32 mouse cellular contexts compared by ENCODE assay signal in the genomic region with DNA sequence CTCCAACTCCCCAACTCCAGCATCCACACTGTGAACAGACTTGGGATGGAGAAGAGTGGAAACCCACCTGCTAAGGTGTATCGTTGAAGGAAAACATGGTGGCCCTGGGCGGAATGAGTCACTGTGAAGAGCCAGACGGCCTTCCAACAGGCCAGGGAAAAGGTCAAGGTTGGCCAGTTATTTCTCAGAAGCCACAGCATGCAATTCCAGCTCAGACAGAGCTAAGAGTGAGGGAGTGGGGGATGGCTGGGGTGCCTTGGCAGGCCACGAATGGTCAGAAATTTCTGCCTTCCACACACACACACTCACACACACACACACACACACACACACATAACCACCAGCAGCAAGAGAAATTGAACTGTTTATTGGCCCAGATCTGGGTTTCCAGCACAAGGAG. TPM values are rescaled to one million over a fixed set of nuclear protein-coding genes. Genes with fewer than 3 reads are reported as not detected.
DNase-seq lines count a peak whose midpoint lies in the region; ATAC-seq and TF ChIP-seq lines count a peak whose summit lies in the region.
"Had no signal": no experiment of that assay in that cellular context is flagged by ENCODE, and none has a peak within 500 bp of the region (broad histone marks: within the 10 kb centered on the region; RNA-seq: fewer than 3 reads in every experiment).

No protein-coding gene starts in this region.

- H3K27me3 ChIP-seq in liver, embryonic 13.5 days, result no peaks in the 10 kb centered on the region
- no peaks in the 10 kb centered on the region for H3K27me3 ChIP-seq in liver, embryonic 11.5 days (replicated peaks; ENCODE audit: control insufficient read depth, insufficient read depth, low read length)
- no peaks in the 10 kb centered on the region for H3K27me3 ChIP-seq in ES-Bruce4 (ENCODE audit: control insufficient read depth, insufficient read depth, low read length, poor library complexity, severe bottlenecking)
- H3K27me3 ChIP-seq in kidney, embryonic 14.5 days (ENCODE audit: control insufficient read depth, insufficient read depth, low read length), result no peaks in the 10 kb centered on the region
- H3K27me3 ChIP-seq in hindbrain, embryonic 11.5 days (ENCODE audit: control insufficient read depth, insufficient read depth, low read length), result no peaks in the 10 kb centered on the region
- H3K27me3 ChIP-seq: embryonic facial prominence, embryonic 13.5 days; intestine, embryonic 15.5 days; limb, embryonic 15.5 days; neural tube, embryonic 12.5 days had no signal

- peaks cover 22% of the 10 kb centered on the region for H3K36me3 ChIP-seq in liver, embryonic 13.5 days
- H3K36me3 ChIP-seq in liver, embryonic 11.5 days (ENCODE audit: control insufficient read depth, insufficient read depth, low read length), result peaks cover 2% of the 10 kb centered on the region; the same call in 1 of the 2 replicates
- H3K36me3 ChIP-seq in ES-Bruce4 (ENCODE audit: control insufficient read depth, insufficient read depth, low read length, poor library complexity, severe bottlenecking), result peaks cover 28% of the 10 kb centered on the region
- H3K36me3 ChIP-seq in kidney, embryonic 14.5 days (ENCODE audit: control insufficient read depth, insufficient read depth, low read length), result peaks cover 42% of the 10 kb centered on the region
- H3K36me3 ChIP-seq in hindbrain, embryonic 11.5 days (ENCODE audit: control insufficient read depth, insufficient read depth, low read length), result no peaks in the 10 kb centered on the region

- ATAC-seq in liver, embryonic 13.5 days (ENCODE audit: low read depth), result no peak
- no peak for ATAC-seq in liver, embryonic 11.5 days (replicated peaks; ENCODE audit: low FRiP score)
- ATAC-seq in kidney, embryonic 14.5 days (ENCODE audit: low FRiP score, low TSS enrichment), result no peak
- no peak for ATAC-seq in hindbrain, embryonic 11.5 days (ENCODE audit: low FRiP score)
- ATAC-seq: activated CD4-positive, CD25-positive, alpha-beta regulatory T cell, adult 4 months; forebrain, embryonic 16.5 days; hindbrain, embryonic 16.5 days; intestine, embryonic 15.5 days; midbrain, embryonic 16.5 days had no signal

- no peak for TF ChIP-seq CTCF in ES-Bruce4 (IDR thresholded peaks at IDR 0.05; ENCODE audit: low read depth, low read length)
- TF ChIP-seq CTCF in embryonic fibroblast, embryonic 13.5 days (IDR thresholded peaks at IDR 0.05; ENCODE audit: borderline replicate concordance, insufficient read depth, low read length), result no peak

- WGBS in liver, embryonic 13.5 days (ENCODE audit: insufficient replicate concordance), result 61% methylated on average over 4 of the region's 4 CpGs
- WGBS in liver, embryonic 11.5 days, result 76% methylated on average over 4 of the region's 4 CpGs
- WGBS in kidney, embryonic 14.5 days, result 87% methylated on average over 4 of the region's 4 CpGs
- 90% methylated on average over 4 of the region's 4 CpGs for WGBS in hindbrain, embryonic 11.5 days

- no peak for DNase-seq in liver, embryonic 13.5 days
- no peak for DNase-seq in liver, embryonic 11.5 days (ENCODE audit: low spot score)
- peak; percentile 80 for DNase-seq in adrenal gland, adult 8-10 months
- DNase-seq in layer of hippocampus, adult 9-10 months (ENCODE audit: low spot score), result no peak
- no peak for DNase-seq in hindbrain, embryonic 11.5 days (ENCODE audit: low spot score)
- DNase-seq: B cell, adult 2 months; cerebellum, adult 11-12 months; cerebellum, adult 9-11 months; gastrocnemius, postnatal 10 days; heart, postnatal 14 days; kidney, adult 2 months; kidney, postnatal 4 days; layer of hippocampus, postnatal 36 days; lung, embryonic 14.5 days; retina, postnatal 1 day; right cerebral cortex, postnatal 14 days; thymus, postnatal 4 days had no signal

- peaks cover 33% of the 10 kb centered on the region for H3K4me1 ChIP-seq in liver, embryonic 13.5 days (replicated peaks)
- H3K4me1 ChIP-seq in liver, embryonic 11.5 days (replicated peaks; ENCODE audit: control insufficient read depth, insufficient read depth, low read length), result peaks cover 13% of the 10 kb centered on the region
- peaks cover 7% of the 10 kb centered on the region for H3K4me1 ChIP-seq in ES-Bruce4 (ENCODE audit: control insufficient read depth, insufficient read depth, low read length)
- peaks cover 2% of the 10 kb centered on the region; the same call in 1 of the 2 replicates for H3K4me1 ChIP-seq in embryonic fibroblast, embryonic 13.5 days (ENCODE audit: control insufficient read depth, insufficient read depth, low read length)
- no peaks in the 10 kb centered on the region for H3K4me1 ChIP-seq in kidney, embryonic 14.5 days (ENCODE audit: control insufficient read depth, insufficient read depth, low read length)
- H3K4me1 ChIP-seq in hindbrain, embryonic 11.5 days (replicated peaks; ENCODE audit: control insufficient read depth, insufficient read depth, low read length), result no peaks in the 10 kb centered on the region
- H3K4me1 ChIP-seq: hindbrain, embryonic 10.5 days; intestine, embryonic 15.5 days; neural tube, embryonic 12.5 days had no signal

- H3K4me2 ChIP-seq in liver, embryonic 13.5 days, result no peak overlapping the region
- H3K4me2 ChIP-seq in liver, embryonic 11.5 days, result no peak overlapping the region
- no peak overlapping the region for H3K4me2 ChIP-seq in kidney, embryonic 14.5 days (replicated peaks; ENCODE audit: low read depth, low read length)
- H3K4me2 ChIP-seq in hindbrain, embryonic 11.5 days (replicated peaks; ENCODE audit: low read depth, low read length), result no peak overlapping the region
- H3K4me2 ChIP-seq: embryonic facial prominence, embryonic 13.5 days; intestine, embryonic 15.5 days; limb, embryonic 15.5 days; lung, embryonic 14.5 days; neural tube, embryonic 12.5 days had no signal

- H3K27ac ChIP-seq in liver, embryonic 13.5 days, result peak overlapping the region; percentile 34; the same call in 1 of the 2 replicates
- H3K27ac ChIP-seq in liver, embryonic 11.5 days (ENCODE audit: low read depth, low read length), result no peak overlapping the region
- 0 out of 2 replicates have a peak overlapping the region, but pooled peaks have one; percentile 17 for H3K27ac ChIP-seq in ES-Bruce4 (ENCODE audit: insufficient read depth, low read length)
- peak overlapping the region; percentile 9; the same call in 1 of the 2 replicates for H3K27ac ChIP-seq in embryonic fibroblast, embryonic 13.5 days (ENCODE audit: insufficient read depth, low read length)
- no peak overlapping the region for H3K27ac ChIP-seq in kidney, embryonic 14.5 days (ENCODE audit: low read depth, low read length)
- no peak overlapping the region for H3K27ac ChIP-seq in hindbrain, embryonic 11.5 days (ENCODE audit: low read depth, low read length)
- H3K27ac ChIP-seq: embryonic facial prominence, embryonic 13.5 days; hindbrain, embryonic 10.5 days; intestine, embryonic 15.5 days; kidney, postnatal 0 days; limb, embryonic 10.5 days; limb, embryonic 15.5 days; neural tube, embryonic 12.5 days had no signal

- no peak for TF ChIP-seq EP300 in ES-Bruce4 (IDR thresholded peaks at IDR 0.05; ENCODE audit: insufficient read depth, low read depth, low read length)

- no peak overlapping the region for H3K4me3 ChIP-seq in liver, embryonic 13.5 days (replicated peaks)
- no peak overlapping the region for H3K4me3 ChIP-seq in liver, embryonic 11.5 days (ENCODE audit: low read depth, low read length)
- H3K4me3 ChIP-seq in ES-Bruce4 (ENCODE audit: low read depth, low read length), result no peak overlapping the region
- no peak overlapping the region for H3K4me3 ChIP-seq in embryonic fibroblast, embryonic 13.5 days (ENCODE audit: insufficient read depth, low read length)
- H3K4me3 ChIP-seq in kidney, embryonic 14.5 days (ENCODE audit: low read length), result no peak overlapping the region
- H3K4me3 ChIP-seq in hindbrain, embryonic 11.5 days (ENCODE audit: low read depth, low read length), result no peak overlapping the region
- H3K4me3 ChIP-seq: embryonic facial prominence, embryonic 13.5 days; erythroblast, embryonic 14.5 days; hindbrain, embryonic 10.5 days; intestine, embryonic 15.5 days; limb, embryonic 10.5 days; limb, embryonic 15.5 days; neural tube, embryonic 12.5 days had no signal

- no peak for TF ChIP-seq POLR2A in ES-Bruce4 (IDR thresholded peaks at IDR 0.05; ENCODE audit: insufficient read depth, low read length)
- no peak for TF ChIP-seq POLR2A in embryonic fibroblast, embryonic 13.5 days (IDR thresholded peaks at IDR 0.05; ENCODE audit: low read depth, low read length)

- H3K9me3 ChIP-seq in liver, embryonic 13.5 days (replicated peaks), result no peaks in the 10 kb centered on the region
- no peaks in the 10 kb centered on the region for H3K9me3 ChIP-seq in liver, embryonic 11.5 days (ENCODE audit: control insufficient read depth, low read length)
- no peaks in the 10 kb centered on the region for H3K9me3 ChIP-seq in ES-Bruce4 (replicated peaks; ENCODE audit: control insufficient read depth, insufficient read depth, low read length, poor library complexity, severe bottlenecking)
- no peaks in the 10 kb centered on the region for H3K9me3 ChIP-seq in kidney, embryonic 14.5 days (ENCODE audit: control insufficient read depth, low read length)
- H3K9me3 ChIP-seq in hindbrain, embryonic 11.5 days (ENCODE audit: control insufficient read depth, low read length), result no peaks in the 10 kb centered on the region
- H3K9me3 ChIP-seq: embryonic facial prominence, embryonic 13.5 days; hindbrain, embryonic 10.5 days; intestine, embryonic 15.5 days; limb, embryonic 10.5 days; limb, embryonic 15.5 days; neural tube, embryonic 12.5 days had no signal

- no peak overlapping the region for H3K9ac ChIP-seq in liver, embryonic 13.5 days
- no peak overlapping the region for H3K9ac ChIP-seq in liver, embryonic 11.5 days (ENCODE audit: low read depth, low read length)
- no peak overlapping the region for H3K9ac ChIP-seq in ES-Bruce4 (ENCODE audit: low read depth, poor library complexity, severe bottlenecking)
- no peak overlapping the region for H3K9ac ChIP-seq in kidney, embryonic 14.5 days (ENCODE audit: low read depth, low read length)
- no peak overlapping the region for H3K9ac ChIP-seq in hindbrain, embryonic 11.5 days (ENCODE audit: low read depth, low read length)
- H3K9ac ChIP-seq: embryonic facial prominence, embryonic 13.5 days; intestine, embryonic 15.5 days; limb, embryonic 15.5 days; lung, embryonic 14.5 days; neural tube, embryonic 12.5 days had no signal

RNA-seq across cellular contexts. Expression of a gene that starts 5.9 kb away (rescaled TPM):
- 63.3 and 75.0 TPM in 2 replicates for polyA plus RNA-seq in liver, embryonic 13.5 days (2015; fragmentation: Nextera tagmentation; extraction: Ambion mirVana)
- polyA plus RNA-seq in liver, embryonic 11.5 days (2014; fragmentation: Nextera tagmentation; extraction: Ambion mirVana), result 85.1 and 87.5 TPM in 2 replicates
- polyA plus RNA-seq in ES-Bruce4 (2011; ENCODE audit: insufficient read depth, insufficient read length, low read depth, missing spikeins), result 115 and 120 TPM in 2 replicates
- total RNA-seq in adrenal gland, adult 8-10 months (2022), result 10 to 100 TPM; 39.6 to 63.8 (median 47.8) TPM
- 47.2 and 59.0 TPM in 2 replicates for polyA plus RNA-seq in embryonic fibroblast, embryonic 13.5 days (2011; ENCODE audit: insufficient read length, low read depth, missing spikeins)
- polyA plus RNA-seq in kidney, embryonic 14.5 days (2014; fragmentation: Nextera tagmentation; extraction: Ambion mirVana), result 71.8 and 87.1 TPM in 2 replicates
- 65.6 and 82.9 TPM in 2 replicates for polyA plus RNA-seq in hindbrain, embryonic 11.5 days (2014; fragmentation: Nextera tagmentation; extraction: Ambion mirVana)

RNA-seq across cellular contexts. Expression of a gene that starts 11.0 kb away (rescaled TPM):
- polyA plus RNA-seq in liver, embryonic 13.5 days (2015; fragmentation: Nextera tagmentation; extraction: Ambion mirVana), result 4.7 and 4.8 TPM in 2 replicates
- polyA plus RNA-seq in liver, embryonic 11.5 days (2014; fragmentation: Nextera tagmentation; extraction: Ambion mirVana), result 15.2 and 16.8 TPM in 2 replicates
- polyA plus RNA-seq in ES-Bruce4 (2011; ENCODE audit: insufficient read depth, insufficient read length, low read depth, missing spikeins), result 14.1 and 19.9 TPM in 2 replicates
- total RNA-seq in adrenal gland, adult 8-10 months (2022), result 10 to 100 TPM; 18.8 to 36.9 (median 26.6) TPM
- polyA plus RNA-seq in embryonic fibroblast, embryonic 13.5 days (2011; ENCODE audit: insufficient read length, low read depth, missing spikeins), result 34.0 and 36.2 TPM in 2 replicates
- 26.7 and 36.1 TPM in 2 replicates for polyA plus RNA-seq in kidney, embryonic 14.5 days (2014; fragmentation: Nextera tagmentation; extraction: Ambion mirVana)
- 23.4 TPM in 2 replicates for polyA plus RNA-seq in hindbrain, embryonic 11.5 days (2014; fragmentation: Nextera tagmentation; extraction: Ambion mirVana)

RNA-seq across cellular contexts. Expression of a gene that starts 36.9 kb away (rescaled TPM):
- polyA plus RNA-seq in liver, embryonic 13.5 days (2015; fragmentation: Nextera tagmentation; extraction: Ambion mirVana), result 81.2 and 84.0 TPM in 2 replicates
- polyA plus RNA-seq in liver, embryonic 11.5 days (2014; fragmentation: Nextera tagmentation; extraction: Ambion mirVana), result 138 and 145 TPM in 2 replicates
- polyA plus RNA-seq in ES-Bruce4 (2011; ENCODE audit: insufficient read depth, insufficient read length, low read depth, missing spikeins), result 45.1 and 50.9 TPM in 2 replicates
- 100 to 1,000 TPM; 124 to 131 (median 129) TPM for total RNA-seq in adrenal gland, adult 8-10 months (2022)
- 43.7 and 43.9 TPM in 2 replicates for polyA plus RNA-seq in embryonic fibroblast, embryonic 13.5 days (2011; ENCODE audit: insufficient read length, low read depth, missing spikeins)
- polyA plus RNA-seq in kidney, embryonic 14.5 days (2014; fragmentation: Nextera tagmentation; extraction: Ambion mirVana), result 145 and 146 TPM in 2 replicates
- 120 and 132 TPM in 2 replicates for polyA plus RNA-seq in hindbrain, embryonic 11.5 days (2014; fragmentation: Nextera tagmentation; extraction: Ambion mirVana)

RNA-seq across cellular contexts. Expression of a gene that starts 50.2 kb away (rescaled TPM):
- polyA plus RNA-seq in liver, embryonic 13.5 days (2015; fragmentation: Nextera tagmentation; extraction: Ambion mirVana), result 9.6 and 9.7 TPM in 2 replicates
- polyA plus RNA-seq in liver, embryonic 11.5 days (2014; fragmentation: Nextera tagmentation; extraction: Ambion mirVana), result 12.2 and 13.0 TPM in 2 replicates
- polyA plus RNA-seq in ES-Bruce4 (2011; ENCODE audit: insufficient read depth, insufficient read length, low read depth, missing spikeins), result 24.9 and 25.7 TPM in 2 replicates
- total RNA-seq in adrenal gland, adult 8-10 months (2022), result 10 to 100 TPM; 14.9 to 33.1 (median 22.2) TPM
- polyA plus RNA-seq in embryonic fibroblast, embryonic 13.5 days (2011; ENCODE audit: insufficient read length, low read depth, missing spikeins), result 15.4 and 18.9 TPM in 2 replicates
- polyA plus RNA-seq in kidney, embryonic 14.5 days (2014; fragmentation: Nextera tagmentation; extraction: Ambion mirVana), result 7.1 and 10.3 TPM in 2 replicates
- 4.3 and 4.5 TPM in 2 replicates for polyA plus RNA-seq in hindbrain, embryonic 11.5 days (2014; fragmentation: Nextera tagmentation; extraction: Ambion mirVana)

Comparison
In these comparisons a context has a peak if more than half of its experiments do, and no peak if none do; other contexts are left out.
1. H3K27ac ChIP-seq: peak in liver, embryonic 13.5 days (single experiment), ES-Bruce4 (single experiment) and embryonic fibroblast, embryonic 13.5 days (single experiment); none in liver, embryonic 11.5 days (single experiment), kidney, embryonic 14.5 days (single experiment) and hindbrain, embryonic 11.5 days (single experiment).